Mouse (Mus musculus): ENCODE measurements around the gene Dscam. TPM values are rescaled to one million over a fixed set of nuclear protein-coding genes. Genes with fewer than 3 reads are reported as not detected.

Dscam gene
- polyA plus RNA-seq, 1 experiment = 0.03 TPM

GRCm38 (mm10) chr16:96555412-96555811 lies 615.1 kb downstream of the Dscam start:
- Histone ChIP-seq H3K4me1 (ENCODE audit: control insufficient read depth, insufficient read depth, insufficient read length, low read length) (no peaks in the 10 kb centered on the region), H3K36me3 (ENCODE audit: control insufficient read depth, insufficient read depth, low read length) (no peaks in the 10 kb centered on the region), H3K27ac (ENCODE audit: insufficient read depth, low read depth, low read length) (no peak overlapping the region), H3K27me3 (ENCODE audit: control insufficient read depth, insufficient read depth, low read length) (no peaks in the 10 kb centered on the region), H3K4me3 (ENCODE audit: low read depth, low read length) (no peak overlapping the region)
- WGBS = 70% methylated on average over 4 of the region's 4 CpGs
- no peak for TF ChIP-seq CTCF (IDR thresholded peaks at IDR 0.05; ENCODE audit: extremely low read depth, insufficient read length, insufficient replicate concordance, low read depth, low read length)
- TF ChIP-seq POLR2A (IDR thresholded peaks at IDR 0.05; ENCODE audit: low read depth, low read length) = no peak

- Histone ChIP-seq H3K4me1 (ENCODE audit: control insufficient read depth, insufficient read depth, insufficient read length, low read length) (no peaks in the 10 kb centered on the region), H3K36me3 (ENCODE audit: control insufficient read depth, insufficient read depth, low read length) (no peaks in the 10 kb centered on the region), H3K27ac (ENCODE audit: insufficient read depth, low read depth, low read length) (no peak overlapping the region), H3K27me3 (ENCODE audit: control insufficient read depth, insufficient read depth, low read length) (no peaks in the 10 kb centered on the region), H3K4me3 (ENCODE audit: low read depth, low read length) (no peak overlapping the region)
- TF ChIP-seq CTCF (IDR thresholded peaks at IDR 0.05; ENCODE audit: extremely low read depth, insufficient read length, insufficient replicate concordance, low read depth, low read length) (no peak), POLR2A (IDR thresholded peaks at IDR 0.05; ENCODE audit: low read depth, low read length) (no peak)
- WGBS = 71% methylated on average over 2 of the region's 2 CpGs
Measured at GRCm38 (mm10) chr16:96552680-96553079, 617.9 kb downstream of the Dscam start.

- Histone ChIP-seq H3K27ac (ENCODE audit: insufficient read depth, low read depth, low read length) (no peak overlapping the region), H3K27me3 (ENCODE audit: control insufficient read depth, insufficient read depth, low read length) (no peaks in the 10 kb centered on the region), H3K36me3 (ENCODE audit: control insufficient read depth, insufficient read depth, low read length) (no peaks in the 10 kb centered on the region), H3K4me1 (ENCODE audit: control insufficient read depth, insufficient read depth, insufficient read length, low read length) (no peaks in the 10 kb centered on the region), H3K4me3 (ENCODE audit: low read depth, low read length) (no peak overlapping the region)
- 75% methylated on average over 2 of the region's 2 CpGs for WGBS
- TF ChIP-seq POLR2A (IDR thresholded peaks at IDR 0.05; ENCODE audit: low read depth, low read length) = no peak
- no peak for TF ChIP-seq CTCF (IDR thresholded peaks at IDR 0.05; ENCODE audit: extremely low read depth, insufficient read length, insufficient replicate concordance, low read depth, low read length)
Measured at GRCm38 (mm10) chr16:96541056-96541455, 629.5 kb downstream of the Dscam start.

Other genes starting within 250 kb of the Dscam start
- 2.0 and 7.4 TPM in 2 replicates for gene Bace2, start 186.0 kb upstream of the Dscam start, polyA plus RNA-seq (2012; rRNA removed)